Mouse (Mus musculus): ENCODE results near the gene Lrrc25. TPM values are rescaled to one million over a fixed set of nuclear protein-coding genes. Genes with fewer than 3 reads are reported as not detected.

The Lrrc25 gene
- total RNA-seq, 2 experiments from 2014 or later, result 1.4 to 1.5 TPM

DNA sequence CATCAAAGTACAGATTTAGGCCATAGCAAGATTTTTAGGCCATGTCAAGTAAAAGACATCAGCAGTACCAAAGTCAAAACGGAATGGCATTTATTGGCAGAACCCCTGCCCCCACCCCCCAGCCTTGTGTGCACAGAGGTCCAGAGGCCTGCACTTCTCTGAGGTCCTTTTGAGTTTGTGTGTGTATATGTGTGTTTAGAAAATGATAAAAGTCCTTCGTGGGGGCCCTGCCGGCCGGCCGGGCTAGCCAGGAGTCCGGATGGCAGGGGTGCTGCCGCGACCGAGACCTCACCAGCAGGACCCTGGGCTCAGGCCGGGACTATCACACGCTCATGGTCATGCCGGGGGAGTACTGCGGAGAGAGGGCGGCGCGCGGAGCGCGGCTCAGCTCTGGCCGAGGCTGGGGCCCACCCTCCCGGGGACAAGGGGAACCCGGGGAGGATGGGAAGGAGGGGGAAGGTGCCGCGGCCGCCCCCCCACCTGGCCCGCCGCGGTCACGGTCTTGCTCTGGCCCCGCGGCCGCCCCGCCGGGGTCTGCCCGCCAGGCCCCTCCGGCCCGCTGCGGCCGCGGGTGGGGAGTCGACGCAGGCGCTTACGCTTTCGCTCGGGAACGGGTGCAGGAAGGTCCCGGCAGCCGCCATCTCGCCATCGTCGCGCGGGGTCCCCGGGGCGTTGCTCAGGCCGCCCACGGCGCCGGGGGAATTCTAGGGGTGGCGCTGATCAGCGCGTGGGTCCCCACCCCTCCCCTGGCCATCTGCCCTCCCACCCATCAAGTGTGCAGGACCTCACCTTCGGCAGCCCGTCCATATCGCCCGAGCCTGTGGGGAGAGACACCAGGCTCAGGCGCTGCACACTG, 18.3 kb upstream of the Lrrc25 start:
- intact Hi-C loops (cut with DNase I), result loop anchor here (10.0 kb wide), 1 partner anchor 53 kb away; no protein-coding TSS in a partner anchor
- DNase-seq (ENCODE audit: low spot score), result no peak

DNA sequence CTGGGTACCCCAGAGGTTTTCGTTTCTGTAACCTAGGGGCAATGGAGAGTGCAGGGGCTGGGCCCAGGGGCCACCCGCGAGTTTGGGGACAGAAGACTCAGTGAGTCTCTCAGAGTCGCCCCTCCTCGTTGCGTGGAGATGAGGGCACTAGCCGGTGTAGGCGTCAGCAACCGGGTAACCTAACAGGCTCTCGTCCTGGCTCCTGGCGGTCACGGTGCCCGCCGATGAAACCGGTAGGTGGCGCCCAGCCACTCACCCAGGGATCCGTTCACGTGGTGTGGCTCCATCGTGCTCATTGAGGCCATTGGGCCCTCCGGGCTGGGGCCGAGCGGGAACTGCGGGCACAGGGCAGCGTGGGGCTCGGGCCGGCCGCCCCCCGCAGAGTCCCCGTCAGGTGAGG, 17.7 kb upstream of the Lrrc25 start:
- intact Hi-C loops (cut with DNase I), result loop anchor here (10.0 kb wide), 1 partner anchor 53 kb away; no protein-coding TSS in a partner anchor
- no peak for DNase-seq (ENCODE audit: low spot score)

DNA sequence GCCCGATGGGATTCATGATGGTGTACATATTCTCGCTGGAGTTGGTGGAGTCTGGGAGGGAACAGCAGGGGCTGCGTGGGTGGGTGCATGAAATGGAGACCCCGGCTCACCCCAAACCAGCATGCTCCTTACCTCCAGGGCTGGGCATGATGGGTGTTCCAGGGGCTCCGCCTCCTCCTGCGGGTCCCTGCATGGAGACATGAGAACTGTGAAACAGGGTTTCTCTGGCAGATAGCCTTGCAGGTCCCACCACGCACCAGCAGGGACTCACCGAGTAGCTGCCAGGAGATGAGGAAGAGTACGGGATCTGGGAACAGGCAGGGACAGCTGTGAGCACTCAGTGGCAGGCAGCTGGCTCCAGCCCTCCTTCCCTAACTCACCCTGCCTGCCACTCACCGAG, 17.2 kb upstream of the Lrrc25 start:
- no peak for DNase-seq (ENCODE audit: low spot score)
- intact Hi-C loops (cut with DNase I), result loop anchor here (10.0 kb wide), 1 partner anchor 54 kb away; no protein-coding TSS in a partner anchor

DNA sequence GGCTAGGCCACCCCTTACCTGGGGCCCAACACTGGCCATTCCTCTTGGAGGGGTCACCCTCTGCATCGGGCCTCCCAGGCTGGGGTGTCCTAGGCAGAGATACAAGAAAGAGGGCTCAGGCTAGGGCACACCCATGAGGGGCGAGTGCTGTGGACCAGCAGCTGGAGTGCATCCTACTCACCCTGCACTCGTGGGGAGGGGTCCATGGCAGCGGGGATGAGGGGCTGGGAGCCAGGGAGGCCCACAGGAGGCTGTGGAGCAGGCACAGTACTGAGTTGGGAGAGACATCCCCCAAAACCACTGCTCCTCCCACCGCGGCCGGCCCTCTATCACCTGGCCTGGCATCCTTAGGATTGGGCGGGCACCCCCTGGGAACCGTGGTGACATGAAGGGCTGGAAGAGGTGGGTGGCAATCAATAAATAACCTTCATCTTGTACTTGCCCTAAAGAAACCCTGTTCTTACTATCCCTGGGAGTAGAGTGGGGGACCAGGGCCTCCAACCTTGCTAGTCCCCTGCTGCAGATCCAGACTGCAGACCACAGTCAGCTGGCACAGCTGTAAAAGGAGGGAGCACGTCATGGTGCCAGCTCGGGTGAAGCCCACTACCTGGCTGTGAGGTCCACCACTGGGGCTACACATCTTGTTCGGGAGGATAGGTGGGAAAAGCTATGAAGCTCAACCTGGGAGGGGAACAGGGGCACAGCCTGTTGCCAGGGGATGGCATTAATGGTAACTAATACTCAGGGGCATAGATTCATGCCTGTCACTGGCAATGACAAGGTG, 16.3 kb upstream of the Lrrc25 start:
- intact Hi-C loops (cut with DNase I), result loop anchor here (10.0 kb wide), 1 partner anchor 55 kb away; no protein-coding TSS in a partner anchor
- DNase-seq (ENCODE audit: low spot score), result no peak

DNA sequence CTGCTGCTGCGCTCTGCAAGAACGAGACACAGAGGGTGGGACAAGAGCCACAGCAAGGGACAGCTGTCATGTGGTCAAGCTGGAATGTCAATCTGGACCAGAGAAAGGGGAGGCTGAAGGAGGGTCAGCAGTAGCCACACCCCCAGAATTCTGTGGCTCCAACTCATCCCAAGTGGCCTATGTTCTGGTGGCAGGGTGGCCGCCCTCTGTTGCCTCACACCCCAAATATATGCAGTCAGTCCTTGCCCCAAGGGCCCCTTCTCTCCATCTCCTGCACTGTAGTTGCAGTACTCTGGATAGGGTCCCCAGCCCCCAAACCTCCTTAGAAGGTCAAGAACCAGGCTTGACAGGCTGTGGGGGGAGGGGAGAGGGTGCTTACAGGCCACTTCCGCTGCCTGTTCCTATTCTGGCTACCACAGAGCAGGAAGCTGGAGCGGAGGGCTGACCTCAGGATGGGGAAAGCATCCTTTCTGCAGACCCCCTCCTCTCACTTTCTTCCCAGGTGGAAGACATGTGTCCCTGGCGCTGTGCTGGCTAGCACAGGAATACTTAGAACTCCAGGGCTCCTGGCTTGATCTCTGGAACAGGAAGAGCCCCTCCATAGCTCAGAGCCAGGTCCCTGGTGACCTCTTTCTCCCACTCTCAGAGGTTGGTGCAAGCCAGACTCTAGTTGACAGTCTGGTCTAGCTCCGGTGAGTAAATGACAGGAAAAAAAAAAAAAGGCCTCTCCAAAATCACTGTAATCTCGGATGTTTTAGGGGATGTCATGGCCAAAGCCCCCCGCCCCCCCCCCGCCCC, 15.3 kb upstream of the Lrrc25 start:
- DNase-seq (ENCODE audit: low spot score), result no peak
- intact Hi-C loops (cut with DNase I), result no loop called here

DNA sequence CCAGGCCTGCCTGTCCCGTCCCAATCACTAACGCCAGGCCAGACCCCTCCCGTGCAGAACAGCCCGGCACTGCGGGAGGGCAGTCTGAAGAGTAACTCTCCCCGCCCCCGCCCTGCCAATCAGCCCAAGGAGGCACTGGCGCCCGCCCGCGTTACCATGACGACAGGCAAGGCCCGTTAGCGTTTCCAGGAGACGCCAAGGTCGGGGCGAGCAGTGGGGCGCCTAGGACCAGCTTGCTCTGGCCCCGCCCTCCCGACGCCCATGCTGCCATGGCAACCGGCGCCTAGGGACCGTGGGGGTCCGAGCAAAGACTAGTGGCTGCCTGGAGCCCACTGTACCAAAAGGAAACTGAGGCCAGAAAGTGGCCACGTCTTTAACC, 14.7 kb upstream of the Lrrc25 start:
- DNase-seq (ENCODE audit: low spot score), result no peak
- intact Hi-C loops (cut with DNase I), result no loop called here

DNA sequence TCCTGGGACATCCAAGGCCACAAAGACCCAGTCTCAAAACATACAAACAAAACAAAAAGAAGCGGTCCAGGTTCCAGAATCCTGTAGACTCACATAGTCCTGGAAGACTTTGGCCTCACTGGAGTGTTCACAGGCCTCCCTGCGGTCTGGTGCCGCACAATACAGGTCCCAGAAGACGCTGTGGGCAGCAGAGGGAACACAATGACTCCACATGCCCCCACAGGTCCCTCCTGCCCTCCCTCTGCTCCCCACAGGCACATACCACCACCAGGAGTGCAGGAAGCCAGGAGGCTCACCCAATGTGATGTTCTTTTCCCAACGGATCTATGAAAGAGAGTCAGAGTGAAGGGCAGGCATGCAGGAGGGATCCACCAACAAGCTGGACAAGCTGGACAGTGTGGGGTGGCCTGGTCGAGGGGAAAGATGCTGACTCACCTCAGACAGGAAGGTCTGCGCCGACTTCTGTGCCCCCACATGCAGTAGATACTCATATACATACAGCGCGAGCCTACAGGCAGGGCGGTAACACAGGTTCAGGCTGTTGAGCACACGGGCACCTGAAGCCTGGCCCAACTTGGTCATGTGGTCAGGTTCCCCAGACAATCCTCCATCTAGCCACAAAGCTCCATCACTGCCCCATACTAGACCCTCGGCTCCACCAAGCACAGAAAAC, 13.7 kb upstream of the Lrrc25 start:
- no peak for DNase-seq (ENCODE audit: low spot score)
- intact Hi-C loops (cut with DNase I), result no loop called here

DNA sequence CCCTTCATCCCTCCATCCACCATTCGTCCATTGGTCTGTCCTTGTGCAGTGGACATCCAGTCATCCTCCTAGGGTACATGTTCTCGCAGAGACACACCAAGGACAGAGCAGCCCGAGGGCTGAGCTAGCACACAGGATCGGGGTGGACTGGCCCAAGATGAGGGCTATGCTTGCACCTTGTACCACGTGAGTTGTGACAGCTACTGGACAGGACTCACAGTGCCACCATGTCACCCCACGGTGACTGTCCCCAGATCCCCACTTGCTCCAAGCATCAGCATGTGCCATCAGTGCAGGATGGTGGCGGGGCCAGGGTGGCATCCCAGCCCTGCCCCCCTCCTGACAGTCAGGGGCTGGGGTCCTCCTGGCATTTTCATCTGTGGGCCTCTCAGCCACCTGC, 11.4 kb upstream of the Lrrc25 start:
- no peak for DNase-seq (ENCODE audit: low spot score)
- intact Hi-C loops (cut with DNase I), result no loop called here

DNA sequence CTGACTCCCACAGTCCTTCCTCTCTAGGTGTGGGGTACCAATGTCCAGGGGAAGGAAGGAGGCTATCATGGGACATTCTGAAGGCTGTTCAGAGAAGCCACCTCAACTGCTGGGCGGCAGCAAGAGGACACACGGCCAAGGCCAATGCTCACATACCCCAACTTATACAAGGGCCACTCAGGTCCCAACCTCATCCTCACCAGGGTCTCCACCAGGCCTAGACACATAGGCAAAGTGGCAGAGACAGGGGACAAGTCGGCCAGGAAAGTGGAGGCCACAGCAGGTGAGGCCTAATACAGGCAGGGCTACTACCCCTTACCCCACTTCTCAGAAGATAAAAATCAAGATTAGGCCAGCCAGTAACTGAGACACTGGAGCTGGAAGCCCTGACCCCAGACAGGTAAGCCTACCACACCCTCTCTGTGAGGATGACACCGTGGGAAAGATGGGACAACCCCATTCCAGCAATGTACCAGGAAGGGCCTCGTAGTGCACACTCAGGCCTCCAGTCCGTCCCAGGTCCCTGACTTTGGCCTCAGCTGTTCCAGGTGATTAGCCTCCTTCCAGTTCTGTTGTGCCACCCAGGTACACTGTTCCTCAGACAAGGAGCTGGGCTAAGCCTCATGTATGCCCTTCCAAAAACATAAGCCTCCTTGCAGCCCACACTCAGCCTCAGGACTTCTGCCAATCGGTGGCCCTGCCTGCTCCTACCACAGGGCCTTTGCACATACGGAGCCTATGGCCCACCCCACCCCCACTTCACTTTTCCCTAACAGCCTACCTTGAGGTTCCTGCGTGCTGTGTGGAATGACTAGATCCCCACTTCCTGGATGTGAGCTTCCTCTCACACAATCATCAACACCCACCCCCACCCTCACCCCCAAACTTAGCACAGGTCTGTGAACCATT, 9.8 kb upstream of the Lrrc25 start:
- DNase-seq (ENCODE audit: low spot score), result no peak
- intact Hi-C loops (cut with DNase I), result no loop called here

DNA sequence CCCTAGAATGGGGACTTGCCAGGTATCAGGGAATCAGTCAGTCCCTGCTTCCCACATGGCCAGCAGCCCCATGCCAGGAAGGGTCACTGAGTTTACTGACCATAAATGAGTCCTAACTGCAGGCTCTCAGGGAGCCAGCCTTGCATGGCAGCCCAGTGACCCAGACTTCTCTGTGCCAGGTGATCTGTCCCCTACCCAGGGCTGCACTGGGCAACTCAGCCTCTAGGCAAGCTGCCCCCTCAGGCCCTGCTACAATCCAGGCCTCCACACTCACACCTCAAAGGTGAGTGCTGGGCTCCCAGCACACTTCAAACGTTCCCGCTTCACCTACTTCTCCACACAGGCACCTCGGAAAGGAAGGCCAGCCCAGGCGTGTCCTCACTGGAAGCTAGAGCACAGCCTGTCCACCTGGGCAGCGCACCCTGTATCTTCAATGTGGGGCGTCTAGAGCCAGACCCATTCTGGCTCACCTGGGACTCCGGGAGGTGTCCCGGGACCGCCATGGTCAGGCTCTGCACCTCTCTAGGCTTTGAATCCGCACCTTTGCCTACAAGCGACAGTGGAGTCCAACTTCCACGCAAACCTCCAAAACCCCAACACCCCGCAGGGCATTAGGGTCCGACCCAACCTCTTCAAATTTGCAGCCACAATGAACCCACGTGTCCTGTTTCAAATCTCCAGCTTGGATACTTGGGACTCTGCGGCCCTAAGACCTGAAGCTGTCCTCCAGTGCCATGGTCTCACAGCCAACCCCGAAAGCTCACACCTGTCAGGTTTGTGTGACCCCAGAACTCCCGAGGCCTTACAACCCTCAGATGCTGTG, 9.0 kb upstream of the Lrrc25 start:
- no peak for DNase-seq (ENCODE audit: low spot score)
- intact Hi-C loops (cut with DNase I), result no loop called here

DNA sequence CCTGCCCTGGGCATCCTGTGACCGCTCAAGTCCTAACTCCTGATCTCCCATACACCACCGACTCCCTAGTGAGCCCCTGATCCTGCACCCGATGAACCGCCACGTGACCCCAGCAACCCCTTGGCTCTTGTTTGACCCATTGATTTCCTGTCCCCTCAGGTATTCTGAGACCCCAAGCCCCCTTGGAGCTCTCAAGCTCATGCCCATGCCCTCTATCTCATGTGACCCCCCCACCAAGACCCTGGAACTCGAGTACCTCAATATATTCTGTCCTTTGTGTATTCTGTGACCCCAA, 8.4 kb upstream of the Lrrc25 start:
- no peak for DNase-seq (ENCODE audit: low spot score)
- intact Hi-C loops (cut with DNase I), result no loop called here

DNA sequence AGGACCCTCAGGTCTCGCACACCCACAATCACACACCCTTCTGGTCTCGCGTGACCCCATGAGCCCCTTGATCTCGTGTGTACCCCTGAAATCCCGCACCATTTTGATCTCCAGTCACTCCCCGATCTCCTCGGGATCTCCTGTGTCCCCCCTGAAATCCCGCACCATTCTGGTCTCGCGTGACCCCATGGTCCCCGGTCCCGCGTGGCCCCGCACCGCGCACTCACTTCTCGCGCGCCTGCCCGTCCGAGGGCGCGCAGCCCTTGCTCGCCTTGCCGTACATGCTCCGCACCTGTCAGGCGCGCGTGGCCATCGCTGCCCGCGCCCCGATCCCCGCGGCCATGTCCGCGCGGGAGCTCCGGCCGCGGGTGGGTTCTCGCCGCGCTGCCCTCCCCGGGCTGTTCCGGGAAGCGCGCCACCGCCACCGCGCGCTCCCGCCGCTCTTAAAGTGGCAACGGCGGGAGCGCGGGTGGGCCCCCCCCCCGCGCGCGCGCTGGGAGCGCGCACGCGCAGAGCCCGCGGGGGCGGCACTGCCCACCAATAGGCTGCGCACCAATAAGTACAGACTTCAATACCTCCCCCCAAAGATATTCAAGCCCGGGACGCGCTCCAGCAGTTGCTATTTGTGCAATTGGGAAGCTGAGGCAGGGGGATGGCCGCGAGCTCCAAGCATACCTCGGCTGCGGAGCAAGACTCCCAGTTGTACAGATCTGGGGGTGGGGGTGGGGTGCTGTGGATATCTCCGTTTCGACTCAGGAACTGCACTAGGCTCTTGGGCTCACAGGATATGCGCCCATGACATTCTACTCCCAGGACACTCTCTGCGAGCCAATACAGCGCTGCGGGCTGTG, 7.8 kb upstream of the Lrrc25 start:
- intact Hi-C loops (cut with DNase I), result no loop called here
- DNase-seq (ENCODE audit: low spot score), result peak; percentile 51

DNA sequence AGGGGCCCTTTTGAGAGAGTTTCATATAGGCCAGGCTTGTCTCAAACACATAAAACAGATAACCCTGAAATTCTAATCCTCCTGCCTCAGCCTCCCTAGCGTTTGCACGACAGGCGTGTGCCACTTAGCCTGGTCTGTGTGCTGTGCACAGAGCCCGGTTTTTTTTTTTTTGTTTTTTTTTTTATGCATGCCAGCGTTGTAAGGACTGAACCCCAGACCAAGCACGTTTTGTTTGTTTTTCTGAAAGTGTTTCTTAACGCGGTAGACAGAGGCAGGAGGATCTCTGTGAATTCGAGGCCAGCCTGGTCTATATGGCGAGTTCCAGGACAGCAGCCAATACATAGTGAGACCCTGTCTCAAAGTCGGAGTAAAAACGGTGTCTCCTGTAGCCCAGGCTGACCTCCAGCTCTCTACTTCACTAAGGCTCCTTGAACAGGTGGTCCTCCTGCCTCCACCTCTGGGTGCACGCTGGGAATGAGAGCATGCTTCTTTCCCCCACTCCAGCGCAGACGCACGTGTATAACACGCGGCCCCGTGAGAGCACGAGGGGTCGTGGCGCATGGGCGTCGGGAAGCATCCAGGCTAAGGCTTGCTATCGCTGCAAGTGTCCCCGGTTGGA, 7.1 kb upstream of the Lrrc25 start, which contains the start of gene Ssbp4:
Gene Ssbp4 (minus strand): TSS at position 124 of the 619 bp plus-strand sequence.
- intact Hi-C loops (cut with DNase I), result no loop called here
- no peak for DNase-seq (ENCODE audit: low spot score)

DNA sequence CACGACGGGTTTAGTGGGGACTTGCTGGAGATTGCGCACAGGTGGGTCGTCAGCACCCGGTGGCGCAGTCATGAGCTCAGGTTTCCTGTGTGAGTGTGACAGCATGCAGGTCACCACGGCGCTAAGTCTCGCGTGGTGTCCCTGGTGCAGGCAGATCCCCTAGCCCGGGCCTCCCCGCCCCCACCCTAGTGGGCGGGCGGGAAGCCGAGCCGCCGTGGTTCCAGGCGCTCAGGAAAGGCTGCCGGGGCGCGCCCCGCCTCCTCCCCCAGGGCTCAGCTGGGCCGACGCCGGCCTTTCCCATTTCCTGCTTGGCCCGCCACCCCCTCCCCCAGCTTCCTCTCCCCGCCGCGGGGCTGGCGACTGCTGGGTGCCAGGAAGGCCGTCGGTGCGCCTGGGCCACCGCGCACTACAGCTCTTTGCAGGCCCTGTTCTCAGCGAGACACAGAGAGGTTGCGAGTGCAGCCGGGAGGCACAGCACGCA, 6.5 kb upstream of the Lrrc25 start:
- intact Hi-C loops (cut with DNase I), result no loop called here
- DNase-seq (ENCODE audit: low spot score), result peak; percentile 91

DNA sequence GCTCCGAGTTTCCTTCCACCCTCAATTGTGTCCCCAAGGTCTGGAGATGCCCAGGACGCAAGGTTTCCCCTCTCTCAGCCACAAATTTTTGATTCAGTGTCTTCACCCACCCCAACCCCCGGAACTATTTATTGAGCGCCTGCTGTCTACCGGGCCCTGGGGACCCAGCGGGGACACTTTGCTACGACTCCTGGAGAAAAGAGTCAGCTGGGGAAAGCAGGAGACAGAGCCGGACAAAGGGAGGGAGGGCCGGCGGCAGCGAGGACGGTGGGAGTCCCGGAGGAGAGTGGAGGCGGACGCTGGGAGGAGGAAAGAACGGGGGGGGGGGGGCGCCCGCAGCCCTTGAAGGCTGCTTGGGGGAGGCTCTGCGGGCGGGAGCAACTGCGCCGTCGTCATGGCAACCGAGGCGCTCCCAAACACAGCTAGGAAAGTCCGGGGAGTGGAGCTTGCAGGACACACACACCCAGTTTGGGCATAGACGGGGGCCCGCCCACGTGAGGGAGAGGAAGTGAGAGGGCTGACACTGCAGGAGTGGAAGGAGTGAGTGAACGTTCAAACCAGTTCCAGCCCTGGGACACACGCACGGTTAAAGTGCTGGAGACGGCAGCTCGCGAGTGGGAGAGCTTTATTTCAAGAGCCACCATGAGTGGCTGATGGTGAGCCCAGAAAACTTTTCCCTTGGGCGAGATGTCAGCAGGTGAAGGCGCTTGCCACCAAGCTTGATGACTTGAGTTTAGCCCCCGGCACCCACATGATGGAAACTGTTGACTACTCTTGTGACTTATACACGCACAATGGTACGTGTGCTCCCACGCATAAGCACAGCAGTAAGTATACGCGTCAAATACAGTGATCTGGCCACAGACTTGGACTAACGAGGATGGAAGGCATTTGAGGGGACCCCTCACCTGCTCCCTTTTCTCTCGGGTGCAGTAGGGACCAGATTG, 5.8 kb upstream of the Lrrc25 start:
- intact Hi-C loops (cut with DNase I), result loop anchor here (2.0 to 5.0 kb wide), 3 partner anchors 42 to 147 kb away; no protein-coding TSS in a partner anchor

More for the DNA sequence above, 5.8 kb upstream of the Lrrc25 start:
- DNase-seq (ENCODE audit: low spot score), result peak; percentile 94
